Mouse (Mus musculus): ENCODE results near the gene Atp13a4.

DNA sequence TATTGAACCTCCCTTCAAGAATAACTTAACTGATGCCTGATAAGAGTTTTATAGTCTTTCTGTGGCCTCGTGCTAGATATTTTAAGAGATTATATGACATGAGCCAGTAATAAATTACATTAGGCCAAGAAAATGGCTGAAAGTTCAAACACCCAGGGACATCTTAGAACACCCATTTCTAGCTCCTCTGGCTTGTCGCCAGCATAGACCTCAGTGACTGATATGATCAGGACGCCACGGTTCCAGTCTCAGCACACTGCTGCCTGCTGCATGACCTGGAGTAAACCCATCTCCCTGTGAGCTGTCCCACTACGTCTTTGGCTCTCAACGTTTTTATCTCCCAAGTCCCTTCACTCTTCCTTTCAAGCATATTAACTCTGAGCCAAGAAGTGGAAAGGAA, 108.9 kb downstream of the Atp13a4 start:
- TF ChIP-seq REST (IDR thresholded peaks at IDR 0.05; ENCODE audit: insufficient read depth, insufficient read length) (no peak), POLR2A (IDR thresholded peaks at IDR 0.05; ENCODE audit: insufficient read length, low read depth) (no peak)
